Mouse (Mus musculus) myocyte (in vitro differentiated cells): Measurements from ENCODE around the gene Zmynd8.

ENCODE experiments used
- MYOG ChIP-seq, 3 experiments: IDR thresholded peaks; one replicate each; pipeline ENCODE4 v1.6.1; 2011; ENCODE audit warnings: control low read depth in 2 of 3, low read depth in 2 of 3, mild to moderate bottlenecking in 2 of 3; ENCODE audit not compliant: insufficient read length in 2 of 3, control insufficient read depth in 1 of 3, insufficient read depth in 1 of 3
- POLR2A ChIP-seq: IDR thresholded peaks from one replicate; pipeline ENCODE4 v1.6.1; 2011; ENCODE audit warnings: low read depth, mild to moderate bottlenecking, control low read depth, moderate library complexity; ENCODE audit not compliant: insufficient read length
- POLR2AphosphoS2 ChIP-seq: IDR thresholded peaks from one replicate; pipeline ENCODE4 v1.6.1; 2011; ENCODE audit warnings: low read depth, control low read depth; ENCODE audit not compliant: insufficient read length
- REST ChIP-seq: IDR thresholded peaks from one replicate; pipeline ENCODE4 v1.6.1; 2011; ENCODE audit warnings: mild to moderate bottlenecking, control low read depth, moderate library complexity; ENCODE audit not compliant: insufficient read depth, insufficient read length
- TCF3 ChIP-seq: IDR thresholded peaks from one replicate; pipeline ENCODE4 v1.6.1; 2011; ENCODE audit warnings: low read depth, control low read depth; ENCODE audit not compliant: insufficient read length

- no peak for TF ChIP-seq POLR2A
- no peak for TF ChIP-seq TCF3
- no peak for TF ChIP-seq REST
- no peak for TF ChIP-seq POLR2AphosphoS2
- no peak for TF ChIP-seq MYOG (IDR thresholded peaks at IDR 0.05; ENCODE audit: control insufficient read depth in 1 of 3, insufficient read depth in 1 of 3, insufficient read length in 2 of 3, low read depth in 2 of 3)
These were observed 7.6 kb upstream of the Zmynd8 start for GRCm38 (mm10) chr2:165906332-165906945.
